Mouse (Mus musculus) G1E (cell line): ENCODE results near the gene Slc26a9. TPM values are rescaled to one million over a fixed set of nuclear protein-coding genes. Genes with fewer than 3 reads are reported as not detected.

Source experiments
- ATAC-seq: 2 replicates; pipeline ENCODE4 v1.8.0; 2016; ENCODE audit warnings: mild to moderate bottlenecking; ENCODE audit not compliant: insufficient number of reproducible peaks, poor library complexity, low FRiP score, severe bottlenecking; ENCODE audit errors: extremely low read depth
- DNase-seq: peaks from one replicate; pipeline ENCODE4 v3.0.0; 2012; ENCODE audit warnings: low spot score
- H3K27me3 ChIP-seq: 2 replicates; pipeline ENCODE4 v1.6.1; 2012; ENCODE audit warnings: mild to moderate bottlenecking, low read length, inconsistent platforms; ENCODE audit not compliant: insufficient read depth
- H3K36me3 ChIP-seq: replicated peaks from 2 replicates; pipeline ENCODE3; 2012; ENCODE audit warnings: mild to moderate bottlenecking, inconsistent platforms
- H3K4me1 ChIP-seq: 2 replicates; pipeline ENCODE4 v1.6.1; 2012; ENCODE audit warnings: low read depth, low read length, inconsistent platforms, mixed read lengths; ENCODE audit not compliant: insufficient read depth
- H3K4me3 ChIP-seq: 2 replicates; pipeline ENCODE4 v1.5.1; 2012; ENCODE audit warnings: low read depth, mild to moderate bottlenecking, inconsistent platforms, low read length, moderate library complexity, mixed read lengths
- H3K9me3 ChIP-seq: replicated peaks from 2 replicates; pipeline ENCODE4 v1.6.1; 2012; ENCODE audit warnings: inconsistent platforms
- CTCF ChIP-seq: IDR thresholded peaks from 2 replicates; pipeline ENCODE4 v1.5.1; 2012; ENCODE audit warnings: low read depth, low read length, inconsistent platforms, mixed read lengths
- GATA1 ChIP-seq: IDR thresholded peaks from 2 replicates; pipeline ENCODE4 v1.6.1; 2012; ENCODE audit warnings: borderline replicate concordance, low read length, inconsistent platforms, mixed read lengths
- GATA2 ChIP-seq: IDR thresholded peaks from 2 replicates; pipeline ENCODE4 v1.6.1; 2012; ENCODE audit warnings: low read depth, low read length, inconsistent platforms, borderline replicate concordance
- POLR2AphosphoS5 ChIP-seq: IDR thresholded peaks from 2 replicates; pipeline ENCODE4 v1.6.1; 2012; ENCODE audit warnings: low read depth, low read length, inconsistent platforms; ENCODE audit not compliant: insufficient replicate concordance
- TAL1 ChIP-seq: conservative IDR thresholded peaks from 2 replicates; pipeline ENCODE4 v1.6.1; 2012; ENCODE audit warnings: low read depth, low read length, inconsistent platforms, mixed read lengths
- polyA plus RNA-seq: library from polyadenylated mRNA; stranded (reverse); fragments of >175 nt; gene quantifications from 2 replicates; pipeline ENCODE4 v1.2.3, GENCODE M21; 2012
- total RNA-seq, 2 experiments: library from RNA; stranded (forward) in 1 of 2; stranded (reverse) in 1 of 2; fragments of 200-1000 nt in 1 of 2; fragments of >200 nt in 1 of 2; fragmentation: Nextera tagmentation in 1 of 2; gene quantifications; 2 replicates each; pipeline ENCODE4 v1.2.3; 2014 to 2017

The Slc26a9 gene
- total and polyA plus RNA-seq, 3 experiments = 0.17 to 1.9 (median 0.98) TPM

- ATAC-seq = peak; percentile 37
- Histone ChIP-seq H3K27me3 (peaks cover 21% of the 10 kb centered on the region), H3K9me3 (no peaks in the 10 kb centered on the region), H3K4me3 (peak overlapping the region; percentile 49; the same call in 1 of the 2 replicates), H3K36me3 (no peaks in the 10 kb centered on the region), H3K4me1 (peaks cover 65% of the 10 kb centered on the region)
- peak; percentile 60 for DNase-seq
- TF ChIP-seq POLR2AphosphoS5 (no peak), TAL1 (no peak), GATA2 (no peak), CTCF (no peak), GATA1 (no peak)
These were observed 11.1 kb downstream of the Slc26a9 start for GRCm38 (mm10) chr1:131754916-131755315.

- H3K4me3 ChIP-seq = no peak overlapping the region
- ATAC-seq (no peak), DNase-seq (no peak)
- no peaks in the 10 kb centered on the region for H3K36me3 ChIP-seq
- no peaks in the 10 kb centered on the region for H3K9me3 ChIP-seq
- H3K4me1 ChIP-seq = peaks cover 65% of the 10 kb centered on the region
- TF ChIP-seq CTCF (no peak), GATA1 (no peak)
- peaks cover 15% of the 10 kb centered on the region for H3K27me3 ChIP-seq
These were observed 13.4 kb downstream of the Slc26a9 start for GRCm38 (mm10) chr1:131757211-131757610.

GRCm38 (mm10) chr1:131758796-131759195 is 15.0 kb downstream of the Slc26a9 start:
- no peaks in the 10 kb centered on the region for H3K36me3 ChIP-seq
- H3K4me1 ChIP-seq = peaks cover 54% of the 10 kb centered on the region
- no peak for DNase-seq
- peaks cover 11% of the 10 kb centered on the region for H3K27me3 ChIP-seq
- no peak overlapping the region for H3K4me3 ChIP-seq
- no peak for ATAC-seq
- no peaks in the 10 kb centered on the region for H3K9me3 ChIP-seq
- no peak for TF ChIP-seq GATA1
- TF ChIP-seq CTCF = no peak
- TF ChIP-seq POLR2AphosphoS5 = no peak
- TF ChIP-seq TAL1 = no peak
- no peak for TF ChIP-seq GATA2

GRCm38 (mm10) chr1:131759667-131760427 is 16.0 kb downstream of the Slc26a9 start:
- Histone ChIP-seq H3K9me3 (no peaks in the 10 kb centered on the region), H3K36me3 (no peaks in the 10 kb centered on the region), H3K27me3 (peaks cover 14% of the 10 kb centered on the region), H3K4me1 (peaks cover 45% of the 10 kb centered on the region), H3K4me3 (no peak overlapping the region)
- DNase-seq (no peak), ATAC-seq (no peak)
- TF ChIP-seq TAL1 = no peak
- no peak for TF ChIP-seq CTCF
- no peak for TF ChIP-seq GATA2
- TF ChIP-seq POLR2AphosphoS5 = no peak
- no peak for TF ChIP-seq GATA1

GRCm38 (mm10) chr1:131760428-131760820 is 16.6 kb downstream of the Slc26a9 start:
- no peak for ATAC-seq
- no peaks in the 10 kb centered on the region for H3K9me3 ChIP-seq
- DNase-seq = no peak
- no peak overlapping the region for H3K4me3 ChIP-seq
- peaks cover 14% of the 10 kb centered on the region for H3K27me3 ChIP-seq
- H3K4me1 ChIP-seq = peaks cover 42% of the 10 kb centered on the region
- TF ChIP-seq GATA1 = no peak
- TF ChIP-seq GATA2 = no peak
- H3K36me3 ChIP-seq = no peaks in the 10 kb centered on the region

GRCm38 (mm10) chr1:131761079-131761831 is 17.4 kb downstream of the Slc26a9 start:
- H3K9me3 ChIP-seq = no peaks in the 10 kb centered on the region
- ATAC-seq = no peak

More at GRCm38 (mm10) chr1:131761079-131761831, 17.4 kb downstream of the Slc26a9 start:
- Histone ChIP-seq H3K36me3 (no peaks in the 10 kb centered on the region), H3K27me3 (peaks cover 14% of the 10 kb centered on the region), H3K4me1 (peaks cover 37% of the 10 kb centered on the region), H3K4me3 (no peak overlapping the region)
- DNase-seq = no peak
- no peak for TF ChIP-seq TAL1
- TF ChIP-seq CTCF = no peak
- TF ChIP-seq GATA1 = no peak
- TF ChIP-seq POLR2AphosphoS5 = no peak
- TF ChIP-seq GATA2 = no peak
